Mouse (Mus musculus): Measurements from ENCODE around the gene Dip2c. TPM values are rescaled to one million over a fixed set of nuclear protein-coding genes. Genes with fewer than 3 reads are reported as not detected.
A peak's percentile ranks its signal among the peaks of the same experiment; 100 is the strongest.

The Dip2c gene
- polyA plus RNA-seq (2015; fragmentation: Nextera tagmentation; extraction: Ambion mirVana) = 0.46 and 0.63 TPM in 2 replicates

- Histone ChIP-seq H3K4me1 (replicated peaks) (no peaks in the 10 kb centered on the region), H3K27ac (replicated peaks) (peak within 1 kb of the TSS; percentile 57; the same call in 1 of the 2 replicates), H3K9ac (peak within 1 kb of the TSS; percentile 57), H3K4me2 (peak within 1 kb of the TSS; percentile 78), H3K4me3 (replicated peaks) (peak within 1 kb of the TSS; percentile 64), H3K27me3 (peaks cover 41% of the 10 kb centered on the region), H3K36me3 (replicated peaks) (no peaks in the 10 kb centered on the region), H3K9me3 (replicated peaks) (no peaks in the 10 kb centered on the region)
- WGBS (ENCODE audit: insufficient replicate concordance) = under 1% methylated on average over 61 of the region's 67 CpGs
- ATAC-seq (ENCODE audit: insufficient read depth) = peak; percentile 83
These were observed at the start of gene Dip2c for GRCm38 (mm10) chr13:9276322-9276855. TSS of gene Dip2c (plus strand) at chr13:9276528.

GRCm38 (mm10) chr13:9227078-9227477 lies 49.2 kb upstream of the Dip2c start:
- Histone ChIP-seq H3K4me3 (replicated peaks) (no peak overlapping the region), H3K36me3 (replicated peaks) (no peaks in the 10 kb centered on the region), H3K27me3 (no peaks in the 10 kb centered on the region), H3K4me2 (no peak overlapping the region), H3K9ac (no peak overlapping the region), H3K27ac (replicated peaks) (no peak overlapping the region), H3K9me3 (replicated peaks) (no peaks in the 10 kb centered on the region), H3K4me1 (replicated peaks) (no peaks in the 10 kb centered on the region)
- 70% methylated on average over 5 of the region's 5 CpGs for WGBS (ENCODE audit: insufficient replicate concordance)
- ATAC-seq (ENCODE audit: insufficient read depth) = no peak

- Histone ChIP-seq H3K9ac (no peak overlapping the region), H3K9me3 (replicated peaks) (no peaks in the 10 kb centered on the region), H3K4me3 (replicated peaks) (no peak overlapping the region), H3K27me3 (no peaks in the 10 kb centered on the region), H3K4me1 (replicated peaks) (peaks cover 6% of the 10 kb centered on the region; the same call in 1 of the 2 replicates), H3K4me2 (peak overlapping the region; percentile 43), H3K36me3 (replicated peaks) (no peaks in the 10 kb centered on the region), H3K27ac (replicated peaks) (no peak overlapping the region)
- WGBS (ENCODE audit: insufficient replicate concordance) = 22% methylated on average over 7 of the region's 7 CpGs
- ATAC-seq (ENCODE audit: insufficient read depth) = peak; percentile 57
These were observed 38.8 kb upstream of the Dip2c start for GRCm38 (mm10) chr13:9237495-9237894.

GRCm38 (mm10) chr13:9239127-9239526 lies 37.2 kb upstream of the Dip2c start:
- Histone ChIP-seq H3K4me3 (replicated peaks) (no peak overlapping the region), H3K27ac (replicated peaks) (no peak overlapping the region), H3K9me3 (replicated peaks) (no peaks in the 10 kb centered on the region), H3K36me3 (replicated peaks) (no peaks in the 10 kb centered on the region), H3K4me1 (replicated peaks) (peaks cover 6% of the 10 kb centered on the region; the same call in 1 of the 2 replicates), H3K4me2 (no peak overlapping the region), H3K9ac (no peak overlapping the region), H3K27me3 (no peaks in the 10 kb centered on the region)
- 71% methylated on average over 5 of the region's 5 CpGs for WGBS (ENCODE audit: insufficient replicate concordance)
- ATAC-seq (ENCODE audit: insufficient read depth) = no peak

GRCm38 (mm10) chr13:9239631-9240236 lies 36.6 kb upstream of the Dip2c start:
- Histone ChIP-seq H3K9ac (no peak overlapping the region), H3K27me3 (no peaks in the 10 kb centered on the region), H3K4me1 (replicated peaks) (peaks cover 6% of the 10 kb centered on the region; the same call in 1 of the 2 replicates), H3K27ac (replicated peaks) (no peak overlapping the region), H3K4me2 (no peak overlapping the region), H3K36me3 (replicated peaks) (no peaks in the 10 kb centered on the region), H3K4me3 (replicated peaks) (no peak overlapping the region), H3K9me3 (replicated peaks) (no peaks in the 10 kb centered on the region)
- no peak for ATAC-seq (ENCODE audit: insufficient read depth)
- 77% methylated on average over 12 of the region's 12 CpGs for WGBS (ENCODE audit: insufficient replicate concordance)

- no peak for ATAC-seq (ENCODE audit: insufficient read depth)
- no peak overlapping the region for H3K4me3 ChIP-seq (replicated peaks)
- H3K9ac ChIP-seq = no peak overlapping the region
- H3K4me2 ChIP-seq = no peak overlapping the region
- H3K36me3 ChIP-seq (replicated peaks) = no peaks in the 10 kb centered on the region
- H3K9me3 ChIP-seq (replicated peaks) = no peaks in the 10 kb centered on the region
- no peaks in the 10 kb centered on the region for H3K27me3 ChIP-seq
- H3K4me1 ChIP-seq (replicated peaks) = no peaks in the 10 kb centered on the region
- H3K27ac ChIP-seq (replicated peaks) = no peak overlapping the region
- WGBS (ENCODE audit: insufficient replicate concordance) = 29% methylated on average over 4 of the region's 4 CpGs
These were observed 14.6 kb upstream of the Dip2c start for GRCm38 (mm10) chr13:9261748-9262147.

GRCm38 (mm10) chr13:9265516-9265915 lies 10.8 kb upstream of the Dip2c start:
- H3K9me3 ChIP-seq (replicated peaks) = no peaks in the 10 kb centered on the region
- ATAC-seq (ENCODE audit: insufficient read depth) = no peak
- H3K9ac ChIP-seq = no peak overlapping the region
- no peaks in the 10 kb centered on the region for H3K36me3 ChIP-seq (replicated peaks)
- H3K27me3 ChIP-seq = no peaks in the 10 kb centered on the region
- no peak overlapping the region for H3K4me2 ChIP-seq
- H3K4me1 ChIP-seq (replicated peaks) = no peaks in the 10 kb centered on the region
- H3K4me3 ChIP-seq (replicated peaks) = no peak overlapping the region
- H3K27ac ChIP-seq (replicated peaks) = no peak overlapping the region
- 63% methylated on average over 5 of the region's 5 CpGs for WGBS (ENCODE audit: insufficient replicate concordance)

GRCm38 (mm10) chr13:9276856-9277620 lies 710 bp downstream of the Dip2c start:
- no peaks in the 10 kb centered on the region for H3K9me3 ChIP-seq (replicated peaks)
- H3K27me3 ChIP-seq = peaks cover 41% of the 10 kb centered on the region
- peak overlapping the region; percentile 57 for H3K9ac ChIP-seq
- peak; percentile 63 for ATAC-seq (ENCODE audit: insufficient read depth)
- H3K4me3 ChIP-seq (replicated peaks) = peak overlapping the region; percentile 64
- H3K4me2 ChIP-seq = peak overlapping the region; percentile 78
- H3K27ac ChIP-seq (replicated peaks) = peak overlapping the region; percentile 57; the same call in 1 of the 2 replicates
- no peaks in the 10 kb centered on the region for H3K4me1 ChIP-seq (replicated peaks)
- no peaks in the 10 kb centered on the region for H3K36me3 ChIP-seq (replicated peaks)
- WGBS (ENCODE audit: insufficient replicate concordance) = under 1% methylated on average over 72 of the region's 75 CpGs

GRCm38 (mm10) chr13:9277621-9277960 lies 1.3 kb downstream of the Dip2c start:
- H3K9ac ChIP-seq = no peak overlapping the region
- no peaks in the 10 kb centered on the region for H3K4me1 ChIP-seq (replicated peaks)
- H3K4me3 ChIP-seq (replicated peaks) = peak overlapping the region; percentile 64
- no peak overlapping the region for H3K27ac ChIP-seq (replicated peaks)
- no peaks in the 10 kb centered on the region for H3K36me3 ChIP-seq (replicated peaks)
- no peaks in the 10 kb centered on the region for H3K9me3 ChIP-seq (replicated peaks)
- peaks cover 41% of the 10 kb centered on the region for H3K27me3 ChIP-seq
- H3K4me2 ChIP-seq = peak overlapping the region; percentile 78
- WGBS (ENCODE audit: insufficient replicate concordance) = 8% methylated on average over 15 of the region's 15 CpGs
- no peak; the same call in 1 of the 2 replicates for ATAC-seq (ENCODE audit: insufficient read depth)

- H3K27me3 ChIP-seq = peaks cover 41% of the 10 kb centered on the region
- H3K4me3 ChIP-seq (replicated peaks) = no peak overlapping the region
- no peaks in the 10 kb centered on the region for H3K36me3 ChIP-seq (replicated peaks)
- no peak for ATAC-seq (ENCODE audit: insufficient read depth)
- no peak overlapping the region for H3K27ac ChIP-seq (replicated peaks)
- 80% methylated on average over 5 of the region's 5 CpGs for WGBS (ENCODE audit: insufficient replicate concordance)
- no peak overlapping the region for H3K9ac ChIP-seq
- H3K4me1 ChIP-seq (replicated peaks) = no peaks in the 10 kb centered on the region
- H3K9me3 ChIP-seq (replicated peaks) = no peaks in the 10 kb centered on the region
- no peak overlapping the region for H3K4me2 ChIP-seq
These were observed 2.3 kb downstream of the Dip2c start for GRCm38 (mm10) chr13:9278636-9279035.

- Histone ChIP-seq H3K4me3 (replicated peaks) (no peak overlapping the region), H3K9ac (no peak overlapping the region), H3K27ac (replicated peaks) (no peak overlapping the region), H3K27me3 (peaks cover 8% of the 10 kb centered on the region), H3K4me1 (replicated peaks) (no peaks in the 10 kb centered on the region), H3K36me3 (replicated peaks) (no peaks in the 10 kb centered on the region), H3K9me3 (replicated peaks) (no peaks in the 10 kb centered on the region), H3K4me2 (no peak overlapping the region)
- 86% methylated on average over 13 of the region's 13 CpGs for WGBS (ENCODE audit: insufficient replicate concordance)
- ATAC-seq (ENCODE audit: insufficient read depth) = no peak
These were observed 6.7 kb downstream of the Dip2c start for GRCm38 (mm10) chr13:9283050-9283449.
